Mouse (Mus musculus) lung, adult 2 months (tissue): ENCODE results near the gene Zfp667.

Experiments
- CTCF ChIP-seq: fragments of 200-500 bp; IDR thresholded peaks from 2 replicates; pipeline ENCODE4 v1.5.1; 2011; ENCODE audit warnings: mild to moderate bottlenecking, low read length, control low read depth; ENCODE audit not compliant: insufficient read depth
- POLR2A ChIP-seq: fragments of 200-500 bp; IDR thresholded peaks from 2 replicates; pipeline ENCODE4 v1.6.1; 2011; ENCODE audit warnings: low read depth, mild to moderate bottlenecking, control low read depth, low read length, borderline replicate concordance; ENCODE audit errors: extremely low read depth

- TF ChIP-seq CTCF (no peak), POLR2A (no peak)
These were observed 46.6 kb upstream of the Zfp667 start for GRCm38 (mm10) chr7:6239787-6240186.
